Mouse (Mus musculus) cerebellum, adult 11-12 months (tissue): ENCODE measurements around the gene Slc5a6.
"Not testable (repeated sequence)": the region's sequence is repeated elsewhere in the genome, so short reads cannot be mapped to it uniquely, and the experiment has no call there.

Experiments
- DNase-seq: peaks from one replicate; pipeline ENCODE4 v3.0.0; 2022

Slc5a6 gene

DNA sequence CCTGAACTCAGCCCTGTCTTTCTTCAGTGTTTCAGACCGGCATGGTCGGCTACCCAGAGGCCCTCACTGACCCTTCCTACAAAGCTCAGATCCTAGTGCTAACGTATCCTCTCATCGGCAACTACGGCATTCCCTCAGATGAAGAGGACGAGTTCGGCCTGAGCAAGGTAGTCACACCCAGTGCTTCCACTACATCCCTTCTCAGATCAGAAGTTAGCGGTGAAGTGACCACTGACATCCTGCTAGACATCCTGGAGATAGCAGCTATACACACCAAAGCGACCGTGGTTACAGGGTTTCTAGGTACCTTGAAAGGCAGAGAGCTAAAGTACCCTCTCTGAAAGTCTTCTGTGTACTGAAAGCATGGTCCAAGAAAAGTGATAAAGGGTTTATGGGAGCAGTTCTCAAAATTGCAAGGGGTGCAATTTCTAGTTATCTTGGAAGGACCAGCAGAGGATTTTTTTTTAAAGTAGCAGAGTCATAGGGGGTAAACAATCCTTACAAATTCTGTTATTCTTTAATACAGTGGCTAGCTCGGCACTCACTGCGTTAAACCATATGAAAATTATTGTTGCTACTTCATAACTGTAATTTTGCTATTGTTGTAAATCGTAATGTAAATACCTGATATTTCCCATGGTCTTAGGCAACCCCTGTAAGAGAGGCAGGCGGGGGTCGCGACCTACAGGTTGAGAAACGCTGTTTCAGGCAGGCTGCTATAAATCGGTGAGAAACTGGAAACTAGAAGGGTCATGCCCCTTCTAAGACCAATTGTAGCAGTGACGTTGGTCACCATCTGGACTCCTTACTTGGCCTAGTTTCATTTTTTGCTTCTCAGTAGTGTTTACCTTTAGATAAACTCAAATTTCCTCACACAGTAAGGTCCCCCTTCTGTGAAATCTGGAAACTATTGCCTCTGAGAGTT, 6.8 kb upstream of the Slc5a6 start:
- DNase-seq, result no peak

DNA sequence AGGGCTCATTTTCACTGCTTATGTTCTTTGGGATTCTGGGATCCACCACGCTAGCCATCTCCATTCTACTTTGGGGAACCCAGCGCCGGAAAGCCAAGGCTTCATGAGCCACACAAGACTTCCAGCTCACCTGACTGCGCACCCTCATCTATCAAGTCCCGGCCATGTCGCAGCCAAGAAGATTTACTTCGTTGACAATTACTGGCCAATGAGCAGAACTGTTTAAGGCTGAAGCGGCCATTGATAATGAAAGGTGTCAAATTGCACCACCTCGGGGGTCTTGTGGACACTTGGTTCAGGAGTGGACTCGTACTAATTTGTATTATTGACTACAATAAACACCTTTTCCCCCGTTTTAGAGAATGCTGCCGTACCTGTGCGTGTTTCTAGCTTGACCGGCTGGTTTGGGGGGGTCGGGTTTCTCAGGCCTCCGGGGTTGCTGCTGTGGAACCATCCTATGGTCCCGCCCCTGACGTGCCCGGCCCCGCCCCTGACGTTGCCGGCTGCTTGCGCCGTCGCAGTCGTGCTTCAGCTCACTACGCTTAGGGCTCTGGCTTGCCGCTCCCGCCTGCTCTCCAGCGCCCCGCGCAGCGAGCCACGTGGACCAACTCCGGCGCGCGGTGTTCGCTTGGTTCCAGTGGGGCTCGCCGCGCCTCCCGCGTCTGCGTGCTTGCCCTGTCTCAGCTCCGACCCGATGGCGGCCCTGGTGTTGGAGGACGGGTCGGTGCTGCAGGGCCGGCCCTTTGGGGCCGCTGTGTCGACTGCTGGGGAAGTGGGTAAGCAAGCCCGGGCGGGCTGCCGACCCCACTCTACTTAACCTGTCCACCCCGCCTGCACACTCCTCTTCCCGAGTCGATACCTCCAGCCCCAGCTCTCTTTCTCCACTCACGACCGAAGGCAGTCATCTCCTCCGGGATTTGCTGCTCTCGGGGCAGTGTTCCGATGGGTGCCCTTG, 5.8 kb upstream of the Slc5a6 start, which contains the start of gene Cad:
TSS of gene Cad (plus strand) at position 520 of the 955 bp plus-strand sequence.
- peak; percentile 93 for DNase-seq

DNA sequence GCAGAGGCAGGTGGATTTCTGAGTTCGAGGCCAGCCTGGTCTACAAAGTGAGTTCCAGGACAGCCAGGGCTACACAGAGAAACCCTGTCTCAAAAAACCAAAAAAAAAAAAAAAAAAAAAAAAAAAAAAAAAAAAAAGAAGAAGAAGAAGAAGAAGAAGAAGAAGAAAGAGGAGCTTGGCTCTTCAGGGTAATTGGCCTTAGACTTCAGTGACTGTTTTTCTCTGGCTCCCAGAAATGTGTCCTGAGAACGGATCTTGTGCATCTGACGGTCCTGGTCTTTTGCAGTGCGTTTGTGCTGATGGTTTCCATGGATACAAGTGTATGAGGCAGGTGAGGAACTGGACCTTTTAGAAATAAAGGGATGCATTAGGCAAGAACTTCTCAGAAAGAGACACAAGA, 5.0 kb upstream of the Slc5a6 start:
- DNase-seq, result not testable (repeated sequence)

DNA sequence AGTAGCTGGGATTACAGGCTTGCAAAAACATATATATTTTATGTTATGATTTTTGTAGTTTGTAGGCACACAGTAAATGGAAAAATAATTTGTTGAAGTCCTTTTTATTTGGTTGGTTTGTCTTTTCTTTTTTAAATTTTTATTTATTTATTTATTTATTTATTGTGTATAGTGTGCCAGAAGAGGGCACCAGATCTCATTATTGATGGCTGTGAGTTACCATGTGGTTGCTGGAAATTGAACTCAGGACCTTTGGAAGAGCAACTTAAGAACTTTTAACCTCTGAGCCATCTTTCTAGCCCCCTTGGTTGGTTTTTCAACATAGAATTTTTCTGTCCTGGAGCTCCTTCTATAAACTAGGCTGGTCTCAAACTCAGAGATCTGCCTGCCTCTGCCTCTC, 1.7 kb upstream of the Slc5a6 start:
- no peak for DNase-seq

DNA sequence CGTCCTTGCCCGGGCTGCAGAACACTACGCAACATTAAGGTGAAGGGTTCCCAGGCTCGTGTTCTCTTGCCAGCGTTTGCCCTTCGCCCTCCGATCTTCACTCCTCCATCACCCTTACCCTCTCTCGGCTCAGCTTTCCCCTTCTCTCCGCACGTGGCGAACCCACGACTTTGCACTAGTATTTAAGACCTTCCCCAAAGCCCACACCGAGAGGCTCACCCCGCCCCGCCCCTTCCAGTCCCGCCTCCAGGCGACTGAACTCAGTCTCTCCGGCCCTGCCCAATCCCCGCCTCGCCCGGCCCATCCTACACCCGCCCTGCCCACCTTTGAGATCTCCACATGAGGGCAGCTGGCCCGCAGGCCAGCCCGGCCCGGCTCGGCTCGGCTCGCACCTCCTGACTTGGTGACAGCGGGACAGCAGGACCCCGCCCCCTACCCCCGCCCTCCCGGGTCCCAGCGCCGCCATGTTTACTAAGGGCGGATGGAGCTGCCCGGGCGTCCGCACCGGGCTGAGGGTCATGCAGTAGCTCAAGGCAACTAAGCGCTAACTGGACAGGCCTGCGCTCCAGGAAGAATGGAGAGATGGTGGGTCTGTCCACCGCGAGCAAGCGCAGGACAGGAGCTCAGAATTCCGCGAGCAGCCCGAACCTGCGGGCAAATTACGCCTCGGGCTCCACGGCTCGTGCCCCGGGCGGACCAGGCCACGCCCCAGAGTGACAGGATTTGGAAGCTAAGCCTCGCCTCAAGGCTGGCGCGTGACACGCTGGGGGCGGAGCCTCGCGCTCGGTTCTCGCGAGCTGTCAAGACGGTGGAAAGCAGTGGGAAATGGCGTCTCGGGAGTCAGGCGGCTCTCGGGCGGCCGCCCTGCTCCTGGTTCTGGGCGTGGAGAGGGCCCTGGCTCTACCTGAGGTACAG, 619 bp downstream of the Slc5a6 start, which contains the start of gene Atraid:
TSS of gene Atraid (plus strand) at position 465 of the 915 bp plus-strand sequence.
- peak; percentile 98 for DNase-seq

DNA sequence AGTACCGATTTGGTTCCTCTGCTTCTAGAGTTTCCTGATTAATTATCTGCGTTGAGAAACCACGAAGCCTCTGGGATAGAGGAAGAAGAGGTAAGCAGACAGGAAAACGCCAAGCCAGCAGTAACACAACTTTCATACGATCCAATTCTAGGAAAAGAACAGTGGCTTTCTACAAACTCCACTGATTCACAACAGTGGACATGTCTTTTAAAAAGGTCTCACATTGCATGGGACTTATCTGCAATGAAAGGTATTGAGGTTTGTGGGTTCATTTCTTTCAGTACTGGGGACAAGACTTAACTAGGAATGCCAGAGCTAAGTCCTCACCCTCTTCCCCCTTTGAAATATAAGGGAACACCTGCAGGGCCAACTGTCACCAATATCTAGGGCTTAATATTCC, 1.6 kb downstream of the Slc5a6 start:
- no peak for DNase-seq

DNA sequence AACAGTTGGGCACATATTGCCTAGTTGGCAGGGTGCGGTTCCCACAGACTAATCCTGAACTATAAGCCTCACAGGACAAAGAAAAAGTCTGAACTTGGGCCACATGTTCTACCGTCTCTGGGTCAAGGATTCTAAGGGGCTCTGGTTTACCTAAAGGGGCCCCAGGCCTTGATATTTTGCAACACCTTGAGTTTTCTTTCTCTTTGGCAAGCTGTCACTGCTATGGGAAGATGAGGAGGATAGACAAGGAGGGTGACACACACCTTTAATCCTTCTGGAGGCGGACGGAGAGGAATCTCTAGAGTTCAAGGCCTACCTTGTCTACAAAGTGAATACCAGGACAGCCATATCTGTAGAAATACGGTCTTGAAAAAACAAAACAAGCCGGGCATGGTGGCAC, 2.3 kb downstream of the Slc5a6 start:
- DNase-seq, result no peak

DNA sequence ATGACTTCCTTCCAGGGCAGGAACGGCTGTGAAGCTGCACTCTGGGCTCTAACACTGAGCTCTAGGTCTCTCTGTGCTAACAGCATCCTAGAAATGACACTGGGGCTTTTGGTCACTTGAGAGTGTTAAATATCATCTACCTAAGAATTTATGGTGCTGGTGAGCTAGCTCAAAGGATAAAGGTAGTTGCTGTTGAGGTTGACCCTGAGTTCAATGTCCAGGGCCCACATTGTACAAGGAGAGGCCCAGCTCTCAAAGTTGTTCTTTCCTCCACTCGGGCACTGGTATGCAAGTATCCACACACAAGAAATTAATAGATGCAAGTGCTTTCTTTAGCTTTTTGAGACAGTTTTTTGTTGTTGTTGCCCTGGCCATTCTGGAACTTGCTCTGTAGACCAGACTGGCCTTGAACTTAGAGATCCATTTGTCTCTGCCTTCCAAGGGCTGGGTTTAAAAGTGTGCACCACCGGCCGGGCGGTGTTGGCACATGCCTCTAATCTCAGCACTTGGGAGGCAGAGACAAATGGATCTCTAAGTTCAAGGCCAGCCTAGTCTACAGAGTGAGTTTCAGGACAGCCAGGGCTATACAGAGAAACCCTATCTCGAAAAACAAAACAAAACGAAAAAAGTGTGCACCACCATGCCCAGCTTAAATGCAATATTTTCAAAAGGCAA, 10.4 kb downstream of the Slc5a6 start:
- no peak for DNase-seq

DNA sequence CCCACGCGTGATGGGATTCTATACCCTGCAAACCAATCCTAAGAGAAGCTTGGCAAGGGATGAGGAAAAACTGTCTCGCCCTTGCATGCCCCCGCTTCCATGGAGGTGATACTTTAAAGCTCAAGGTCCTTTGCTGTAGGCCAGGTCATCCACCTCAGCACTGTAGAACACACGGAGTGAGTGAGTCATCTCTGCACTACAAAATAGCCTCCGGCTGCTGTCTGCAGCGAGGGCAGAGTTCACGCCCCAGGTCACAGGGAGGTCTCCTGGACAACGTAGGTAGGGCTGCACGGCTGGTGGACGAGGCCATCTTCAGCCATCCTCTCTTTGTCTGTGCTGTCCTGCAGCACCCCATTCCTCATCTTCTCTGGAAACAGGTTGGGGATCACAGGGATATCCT, 12.2 kb downstream of the Slc5a6 start:
- not testable (repeated sequence) for DNase-seq

DNA sequence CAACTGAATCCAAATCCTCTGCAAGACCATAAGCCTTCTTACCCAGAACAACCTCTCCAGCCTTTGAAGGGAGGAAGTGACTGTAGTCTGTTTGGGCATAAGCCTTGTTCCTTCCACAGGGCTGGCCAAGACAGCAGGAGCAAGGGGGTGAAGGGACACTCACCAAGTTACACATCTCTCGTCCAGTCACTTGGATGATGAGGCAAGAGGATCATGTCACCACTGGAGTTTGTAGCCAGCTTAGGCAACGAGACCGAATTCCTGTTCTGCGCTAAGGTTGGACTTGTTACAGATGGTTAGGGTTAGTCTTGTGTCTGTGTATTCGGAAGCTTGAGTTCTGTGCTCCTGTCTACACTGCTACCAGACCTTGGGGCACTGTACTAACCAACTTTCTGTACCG, 14.1 kb downstream of the Slc5a6 start:
- DNase-seq, result no peak

DNA sequence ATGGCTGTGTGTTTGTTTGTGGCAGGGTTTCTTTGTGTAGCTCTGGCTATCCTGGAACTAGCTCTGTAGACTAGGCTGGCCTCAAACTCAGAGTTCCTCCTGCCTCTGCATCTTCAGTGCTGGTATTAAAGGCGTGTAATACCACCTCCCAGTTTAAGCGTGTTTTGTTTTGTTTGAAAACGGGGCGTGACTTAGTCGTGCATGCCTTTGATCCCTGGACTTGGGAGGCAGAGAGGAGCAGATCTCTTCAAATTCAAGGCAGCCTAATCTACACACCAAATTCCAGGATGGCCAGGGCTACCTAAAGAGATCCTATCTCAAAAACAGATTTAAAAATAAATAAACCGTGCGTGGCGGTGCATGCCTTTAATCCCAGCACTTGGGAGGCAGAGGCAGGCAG, 17.2 kb downstream of the Slc5a6 start:
- DNase-seq, result no peak

DNA sequence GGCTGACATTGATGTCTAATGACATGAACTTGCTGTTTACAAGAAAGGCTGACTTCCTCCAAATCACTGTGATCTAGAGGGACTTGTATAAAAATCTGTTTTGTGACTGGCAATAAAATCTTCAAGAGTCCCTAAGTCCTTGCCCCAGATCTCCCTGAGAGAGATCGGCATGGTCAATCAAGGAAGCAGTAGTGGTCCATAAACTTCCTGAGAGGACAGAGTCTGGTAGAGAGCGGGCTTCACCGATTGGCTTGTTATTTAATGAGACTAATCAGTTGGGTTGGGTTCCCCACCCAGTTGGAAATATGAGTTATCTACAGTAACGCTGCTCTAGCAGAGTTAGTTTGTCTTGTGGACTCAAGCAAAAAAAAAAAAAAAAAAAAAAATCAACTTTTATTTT, 17.8 kb downstream of the Slc5a6 start:
- no peak for DNase-seq

DNA sequence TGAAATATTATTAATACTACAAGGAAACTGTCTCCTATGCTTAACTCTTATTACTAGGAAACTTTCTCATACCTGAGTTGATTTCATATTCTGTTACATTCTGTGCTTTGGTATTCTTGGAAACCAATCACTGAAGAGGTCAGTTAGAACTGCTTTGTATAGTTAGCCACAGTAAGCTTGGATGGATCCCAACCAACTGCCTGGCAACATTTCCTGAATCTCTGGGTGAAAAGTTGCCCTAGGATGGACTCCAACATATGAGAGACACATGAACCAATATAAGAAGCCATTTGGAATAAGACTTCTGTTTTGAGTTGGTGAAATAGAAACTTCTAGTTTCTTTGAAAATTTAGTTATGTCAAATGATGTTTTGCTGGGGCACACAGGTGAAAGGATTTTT, 24.1 kb downstream of the Slc5a6 start:
- DNase-seq, result no peak

DNA sequence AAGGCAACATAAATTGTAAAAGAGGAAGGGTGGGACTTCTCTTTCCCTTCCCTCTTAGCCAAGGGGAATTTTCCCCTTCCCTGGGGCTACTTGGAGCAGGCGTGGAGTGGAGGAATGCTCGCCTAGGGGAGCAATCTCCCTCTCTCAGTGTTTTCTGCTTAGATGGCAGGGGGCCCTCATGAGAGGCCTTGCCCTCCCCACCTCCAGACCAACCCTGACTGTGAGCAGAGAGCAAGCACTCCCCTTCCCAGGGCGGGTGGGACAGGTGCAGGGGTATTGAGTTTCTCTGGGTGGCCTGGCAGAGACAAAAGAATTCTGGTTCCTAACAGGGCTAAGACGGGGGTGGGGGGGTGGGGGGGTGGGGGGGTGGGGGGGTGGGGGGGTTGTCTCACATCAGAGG, 25.5 kb downstream of the Slc5a6 start:
- no peak for DNase-seq

DNA sequence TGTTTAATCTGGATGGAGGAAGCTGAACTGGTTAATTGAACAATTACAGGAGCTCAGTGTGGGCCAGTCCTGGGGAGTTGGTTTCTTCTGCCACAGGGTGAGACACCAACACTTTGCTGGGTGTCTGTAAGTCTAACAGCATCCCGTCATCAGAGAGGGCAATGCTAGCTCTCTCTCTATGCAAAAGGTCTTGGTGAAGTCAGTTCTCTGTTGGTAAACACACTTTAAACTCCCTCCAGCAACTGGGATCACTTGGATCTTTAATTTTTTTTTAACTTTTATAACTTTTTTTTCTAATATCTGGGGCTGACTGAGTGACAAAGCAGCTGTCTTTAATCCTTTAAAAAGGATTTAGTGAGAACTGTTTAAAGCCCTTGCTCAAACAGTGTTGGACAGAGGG, 26.0 kb downstream of the Slc5a6 start:
- DNase-seq, result no peak

DNA sequence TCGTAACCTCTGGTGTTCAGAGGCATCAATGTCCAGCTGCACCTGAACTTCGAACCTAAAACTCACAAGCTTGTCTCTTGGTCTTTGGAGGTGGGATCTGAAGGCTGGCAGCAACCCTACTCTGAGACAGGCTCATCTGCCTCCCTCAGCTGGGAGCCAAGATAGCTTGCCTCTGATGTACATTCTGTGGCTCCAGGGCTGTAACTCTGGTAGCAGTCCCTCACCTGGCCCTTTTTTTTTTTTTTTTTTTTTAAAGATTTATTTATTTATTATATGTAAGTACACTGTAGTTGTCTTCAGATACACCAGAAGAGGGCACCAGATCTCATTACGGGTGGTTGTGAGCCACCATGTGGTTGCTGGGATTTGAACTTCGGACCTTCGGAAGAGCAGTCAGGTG, 26.9 kb downstream of the Slc5a6 start:
- not testable (repeated sequence) for DNase-seq

DNA sequence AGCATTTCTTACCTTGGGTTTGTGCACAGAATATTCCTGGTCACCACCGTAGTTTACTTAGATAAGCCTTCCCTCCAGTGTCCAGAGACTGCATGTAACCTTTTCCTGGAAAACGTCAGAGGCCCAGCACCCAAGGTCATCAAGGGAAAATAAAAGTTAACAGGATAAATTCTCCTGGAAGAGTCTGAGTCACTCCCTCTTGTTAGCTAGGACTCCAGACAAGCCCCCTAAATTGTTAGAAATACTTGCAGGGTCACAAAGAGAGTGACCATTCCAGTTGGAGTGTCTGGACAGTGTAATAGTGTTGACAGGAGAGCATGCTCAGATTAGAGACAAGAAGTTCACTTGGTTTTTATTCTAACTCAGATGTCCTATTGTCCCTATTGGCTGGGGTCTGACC, 32.8 kb downstream of the Slc5a6 start:
- DNase-seq, result no peak

DNA sequence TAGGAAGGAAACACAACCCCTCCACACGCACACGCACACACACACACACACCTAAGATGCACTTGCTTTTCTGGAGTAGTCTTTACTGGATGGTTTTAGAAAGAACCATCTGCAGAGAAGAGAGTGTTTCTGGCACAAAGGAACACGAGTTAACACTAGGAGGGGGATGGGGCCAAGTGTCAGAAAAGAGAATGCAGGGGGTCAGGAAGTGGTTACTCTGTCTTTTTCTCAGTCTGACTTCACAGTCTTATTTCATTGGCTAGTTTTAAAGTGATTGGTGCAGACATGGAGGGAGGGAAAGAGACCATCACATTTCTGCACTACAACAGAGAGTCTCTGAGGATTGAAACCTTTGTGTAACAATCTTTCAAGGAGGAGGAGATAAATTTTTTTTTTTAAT, 36.0 kb downstream of the Slc5a6 start:
- no peak for DNase-seq

DNA sequence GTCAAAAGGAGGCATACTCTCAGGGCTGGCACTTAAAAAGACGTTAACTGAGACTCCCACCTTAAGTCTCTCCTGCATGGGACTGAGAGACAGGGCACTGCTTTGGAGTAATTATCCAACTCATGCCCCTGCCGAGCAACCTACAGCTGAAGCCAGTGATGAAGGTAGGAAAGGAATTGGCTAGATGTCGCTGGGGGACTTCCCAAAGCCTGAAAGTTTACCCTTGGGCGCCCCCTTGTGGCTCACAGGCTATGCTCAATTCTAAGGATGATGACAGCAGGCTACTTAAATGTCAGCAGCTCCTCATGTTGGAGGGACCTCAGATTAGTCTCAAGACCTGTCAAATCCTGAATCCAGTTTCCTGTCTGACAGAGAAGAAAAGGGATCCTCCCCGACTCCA, 44.5 kb downstream of the Slc5a6 start:
- peak; percentile 77 for DNase-seq

DNA sequence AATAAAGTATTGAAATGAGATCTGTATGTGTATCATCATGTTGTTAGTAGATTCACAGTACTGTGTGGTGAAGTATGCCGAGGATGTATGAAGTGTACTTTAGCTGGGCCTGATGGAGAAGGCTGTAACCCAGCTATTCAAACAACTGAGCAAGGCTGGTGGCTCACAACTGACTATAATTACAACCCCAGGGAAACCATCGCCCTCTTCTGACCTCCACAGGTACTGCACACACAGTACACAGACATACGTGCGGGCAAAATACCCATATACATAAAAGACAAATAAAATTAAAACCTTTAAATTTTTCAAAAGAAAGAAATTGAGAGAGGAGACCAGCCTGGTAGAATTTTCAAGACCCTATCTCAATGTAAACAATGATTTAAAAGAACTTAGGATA, 47.2 kb downstream of the Slc5a6 start:
- no peak for DNase-seq

DNA sequence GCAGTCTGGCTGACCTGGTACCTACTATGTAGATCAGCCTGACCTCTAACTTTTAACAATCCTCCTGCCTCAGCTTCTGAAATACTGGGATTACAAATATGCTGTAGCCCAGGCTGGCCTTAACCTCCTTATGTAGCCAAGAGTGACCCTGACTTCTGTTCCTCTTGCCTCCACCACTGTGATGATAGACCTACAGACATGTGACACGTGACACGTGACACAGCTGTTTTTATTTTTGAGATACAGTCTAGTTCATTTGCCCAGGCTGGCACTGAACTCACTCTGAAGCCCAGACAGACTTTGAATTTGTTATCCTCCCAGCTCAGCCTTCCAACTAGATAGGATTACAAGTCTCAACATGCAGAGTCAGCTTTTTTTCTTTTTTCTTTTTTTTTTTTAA, 47.7 kb downstream of the Slc5a6 start:
- DNase-seq, result no peak

DNA sequence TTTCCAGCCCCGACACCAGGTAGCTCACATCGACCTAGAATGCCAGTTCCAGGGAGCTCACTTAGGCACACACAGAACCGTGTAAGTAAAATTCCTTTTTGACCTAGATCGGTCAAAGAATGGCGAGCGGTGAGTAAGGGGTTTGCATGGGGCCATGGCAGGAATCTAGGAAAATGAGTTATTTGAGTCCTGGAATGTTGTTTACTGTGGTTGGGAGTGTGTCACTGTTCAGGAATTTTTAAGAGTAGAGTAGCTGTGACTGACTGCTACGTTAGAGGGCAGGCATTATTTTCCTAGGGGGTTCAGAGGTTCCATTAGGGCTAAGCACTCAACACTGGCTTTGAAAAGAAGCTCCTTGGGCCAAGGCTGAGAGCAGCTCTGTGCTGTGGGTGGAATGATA, 48.6 kb downstream of the Slc5a6 start:
- no peak for DNase-seq
